Mouse (Mus musculus) E14TG2a.4 (cell line): ENCODE data around the gene Olfr1489.

Experiments used
- CTCF ChIP-seq: conservative IDR thresholded peaks from 2 replicates; pipeline ENCODE4 v1.5.1; 2014; ENCODE audit warnings: low read length
- NANOG ChIP-seq: IDR thresholded peaks from 2 replicates; pipeline ENCODE4 v1.6.1; 2014; ENCODE audit warnings: borderline replicate concordance, low read length, mixed read lengths

GRCm38 (mm10) chr19:13631321-13631720, at the start of gene Olfr1489:
- TF ChIP-seq CTCF (no peak), NANOG (no peak)
